Mouse (Mus musculus) cerebellum, adult 18-20 months (tissue): ENCODE results near the gene Ikzf5.

Source experiments
- DNase-seq, 2 experiments: peaks; one replicate each; pipeline ENCODE4 v3.0.0; 2021

The Ikzf5 gene

DNA sequence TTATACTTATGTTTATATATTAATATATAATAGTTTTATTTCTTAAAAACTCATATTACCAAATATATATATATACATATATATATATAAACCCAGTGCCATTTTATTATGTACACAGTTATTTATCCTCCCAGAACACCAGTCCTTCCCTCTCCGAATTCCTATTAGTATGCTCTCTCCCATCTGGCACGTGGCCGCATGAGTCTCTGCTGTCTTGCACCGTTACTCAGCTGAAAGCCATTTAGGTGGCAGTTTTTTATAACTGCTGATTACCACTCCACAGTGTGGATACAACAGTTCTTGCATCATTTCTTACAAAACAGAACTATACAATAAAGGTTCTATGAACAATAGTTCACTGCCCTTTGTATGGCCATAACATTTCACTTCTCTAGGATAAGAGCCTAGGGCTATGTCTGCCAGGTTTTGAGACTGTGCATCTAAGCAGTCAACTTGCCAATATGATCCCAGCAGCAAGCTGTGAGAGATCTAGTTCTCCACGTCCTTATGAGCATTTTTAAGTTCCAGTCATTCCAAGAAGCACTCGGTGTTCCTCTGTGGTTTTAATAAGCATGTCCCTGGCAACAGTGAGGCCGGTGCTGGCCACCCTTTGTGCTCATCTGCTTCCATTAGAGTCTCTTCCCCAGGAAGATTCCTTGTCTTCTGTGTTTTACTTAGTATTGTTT is 64.3 kb downstream of the Ikzf5 start:
- DNase-seq = peak; percentile 20 to 21
